Mouse (Mus musculus): ENCODE data around the gene Gm28035. TPM values are rescaled to one million over a fixed set of nuclear protein-coding genes. Genes with fewer than 3 reads are reported as not detected.

The Gm28035 gene
- total and polyA plus RNA-seq, 3 experiments, result 0.27 to 0.64 (median 0.36) TPM

DNA sequence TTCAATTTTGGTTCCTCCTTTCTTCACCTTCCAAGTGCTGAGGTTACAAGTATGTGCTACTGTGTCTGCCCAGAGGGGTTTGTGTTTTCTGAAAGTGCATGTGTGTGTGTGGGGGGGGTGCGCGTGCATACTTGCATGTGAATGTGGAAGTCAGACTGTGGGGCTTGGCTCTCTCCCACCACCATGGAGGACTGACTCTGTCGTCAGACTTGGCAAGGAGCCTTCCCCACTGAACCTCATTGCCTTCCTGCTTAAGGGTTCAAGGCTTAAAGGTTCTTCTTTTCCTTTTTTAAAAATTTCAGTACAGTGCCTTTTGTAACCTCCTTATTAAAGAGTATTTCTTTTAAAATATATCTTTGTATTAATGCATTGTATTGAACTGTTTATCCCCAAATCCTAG, 88.4 kb downstream of the Gm28035 start:
- dilution Hi-C loops (cut with MboI; ENCODE audit: extremely low pct_ligation_motif_present, extremely low pct_unique_long_range_greater_than_20kb, low sequenced_read_pairs), result no loop called here
- in situ Hi-C loops (cut with MboI; ENCODE audit: low pct_ligation_motif_present, low pct_unique_long_range_greater_than_20kb, low sequenced_read_pairs), result no loop called here

More for the DNA sequence above, 88.4 kb downstream of the Gm28035 start:
- no peak overlapping the region for H3K4me2 ChIP-seq (ENCODE audit: insufficient read depth, low read depth, poor library complexity, severe bottlenecking)
- H3K27me3 ChIP-seq (replicated peaks), result no peaks in the 10 kb centered on the region
- H3K4me1 ChIP-seq (ENCODE audit: control insufficient read depth in 1 of 2, insufficient read depth in 2 of 2), result no peaks in the 10 kb centered on the region
- no peak for DNase-seq (ENCODE audit: extremely low read depth)
- no peak overlapping the region for H3K4me3 ChIP-seq (replicated peaks in 1 of 3; ENCODE audit: low read depth in 2 of 3, low read length in 2 of 3, poor library complexity in 1 of 3)
- H3K27ac ChIP-seq (ENCODE audit: insufficient read depth, low read depth), result no peak overlapping the region
- TF ChIP-seq TBP (conservative IDR thresholded peaks at IDR 0.05; ENCODE audit: low read depth, low read length) (no peak), USF2 (conservative IDR thresholded peaks at IDR 0.05; ENCODE audit: low read depth, low read length) (no peak), NRF1 (IDR thresholded peaks at IDR 0.05; ENCODE audit: low read depth, low read length) (no peak), UBTF (IDR thresholded peaks at IDR 0.05; ENCODE audit: low read depth, low read length) (no peak), TCF12 (IDR thresholded peaks at IDR 0.05; ENCODE audit: low read depth, low read length) (no peak), PAX5 (IDR thresholded peaks at IDR 0.05; ENCODE audit: low read length) (no peak), JUND (conservative IDR thresholded peaks at IDR 0.05; ENCODE audit: low read depth, low read length) (no peak), KAT2A (IDR thresholded peaks at IDR 0.05; ENCODE audit: insufficient replicate concordance, low read length) (no peak), MEF2A (IDR thresholded peaks at IDR 0.05; ENCODE audit: borderline replicate concordance, low read depth, low read length) (no peak), CHD1 (IDR thresholded peaks at IDR 0.05; ENCODE audit: low read depth, low read length) (no peak), JUN (IDR thresholded peaks at IDR 0.05; ENCODE audit: insufficient read depth, low read depth, low read length) (no peak), MAX (IDR thresholded peaks at IDR 0.05; ENCODE audit: low read length) (no peak), CTCF (conservative IDR thresholded peaks at IDR 0.05 in 1 of 2, IDR thresholded peaks at IDR 0.05 in 1 of 2; ENCODE audit: low read depth in 2 of 2, low read length in 2 of 2) (no peak), ZKSCAN1 (IDR thresholded peaks at IDR 0.05; ENCODE audit: borderline replicate concordance, low read depth, low read length) (no peak)
- no peaks in the 10 kb centered on the region for H3K9me3 ChIP-seq (replicated peaks; ENCODE audit: low read length)
- no peak overlapping the region for H3K9ac ChIP-seq (ENCODE audit: insufficient read depth, low read depth)
- H3K36me3 ChIP-seq (replicated peaks in 1 of 2; ENCODE audit: control insufficient read depth in 1 of 2, insufficient read depth in 1 of 2, low read length in 1 of 2), result peaks cover 69 to 97% of the 10 kb centered on the region in 2 experiments
- no peaks in the 10 kb centered on the region for H3K79me2 ChIP-seq (replicated peaks; ENCODE audit: control insufficient read depth, extremely low read depth, insufficient read depth, poor library complexity, severe bottlenecking)

Other genes with a start within 250 kb of the Gm28035 start
- 23.2 and 26.5 TPM in 2 replicates for gene Wdr34, start 191.7 kb upstream of the Gm28035 start, total RNA-seq (2012; rRNA removed)
- 21.4 and 24.7 TPM in 2 replicates for gene Wdr34, start 191.7 kb upstream of the Gm28035 start, total RNA-seq (2014; rRNA removed)
- 28.0 and 28.6 TPM in 2 replicates for gene Wdr34, start 191.7 kb upstream of the Gm28035 start, polyA plus RNA-seq (2012; ENCODE audit: insufficient read length, low read depth)
- 515 and 844 TPM in 2 replicates for gene Set, start 183.2 kb upstream of the Gm28035 start, total RNA-seq (2012; rRNA removed)
- gene Set, start 183.2 kb upstream of the Gm28035 start, total RNA-seq (2014; rRNA removed), result 1,049 and 1,142 TPM in 2 replicates
- gene Set, start 183.2 kb upstream of the Gm28035 start, polyA plus RNA-seq (2012; ENCODE audit: insufficient read length, low read depth), result 902 and 991 TPM in 2 replicates
- gene Pkn3, start 162.9 kb upstream of the Gm28035 start, total RNA-seq (2012; rRNA removed), result 5.2 and 8.3 TPM in 2 replicates
- 4.7 and 5.0 TPM in 2 replicates for gene Pkn3, start 162.9 kb upstream of the Gm28035 start, total RNA-seq (2014; rRNA removed)
- gene Pkn3, start 162.9 kb upstream of the Gm28035 start, polyA plus RNA-seq (2012; ENCODE audit: insufficient read length, low read depth), result 6.7 and 7.1 TPM in 2 replicates
- 33.7 and 36.5 TPM in 2 replicates for gene Zdhhc12, start 146.9 kb upstream of the Gm28035 start, total RNA-seq (2012; rRNA removed)
- 15.3 and 15.6 TPM in 2 replicates for gene Zdhhc12, start 146.9 kb upstream of the Gm28035 start, total RNA-seq (2014; rRNA removed)
- gene Zdhhc12, start 146.9 kb upstream of the Gm28035 start, polyA plus RNA-seq (2012; ENCODE audit: insufficient read length, low read depth), result 34.7 and 42.8 TPM in 2 replicates
- gene Zer1, start 116.0 kb upstream of the Gm28035 start, total RNA-seq (2012; rRNA removed), result 9.5 and 13.4 TPM in 2 replicates
- gene Zer1, start 116.0 kb upstream of the Gm28035 start, total RNA-seq (2014; rRNA removed), result 4.8 and 5.5 TPM in 2 replicates
- 13.3 and 15.0 TPM in 2 replicates for gene Zer1, start 116.0 kb upstream of the Gm28035 start, polyA plus RNA-seq (2012; ENCODE audit: insufficient read length, low read depth)
- gene Tbc1d13, start 106.8 kb upstream of the Gm28035 start, total RNA-seq (2012; rRNA removed), result 32.1 and 35.1 TPM in 2 replicates
- 21.4 and 25.9 TPM in 2 replicates for gene Tbc1d13, start 106.8 kb upstream of the Gm28035 start, total RNA-seq (2014; rRNA removed)
- gene Tbc1d13, start 106.8 kb upstream of the Gm28035 start, polyA plus RNA-seq (2012; ENCODE audit: insufficient read length, low read depth), result 36.1 and 36.8 TPM in 2 replicates
- 9.2 and 9.7 TPM in 2 replicates for gene Endog, start 69.1 kb upstream of the Gm28035 start, total RNA-seq (2012; rRNA removed)
- gene Endog, start 69.1 kb upstream of the Gm28035 start, total RNA-seq (2014; rRNA removed), result 0.23 TPM in 1 of 2 replicates, not detected in the other
- gene Endog, start 69.1 kb upstream of the Gm28035 start, polyA plus RNA-seq (2012; ENCODE audit: insufficient read length, low read depth), result not detected in 2 replicates
- gene Spout1, start 62.1 kb upstream of the Gm28035 start, total RNA-seq (2012; rRNA removed), result 49.2 and 56.7 TPM in 2 replicates
- 34.8 and 38.4 TPM in 2 replicates for gene Spout1, start 62.1 kb upstream of the Gm28035 start, total RNA-seq (2014; rRNA removed)
- gene Spout1, start 62.1 kb upstream of the Gm28035 start, polyA plus RNA-seq (2012; ENCODE audit: insufficient read length, low read depth), result 62.3 and 63.7 TPM in 2 replicates
- 5.3 and 7.0 TPM in 2 replicates for gene Kyat1, start 34.7 kb upstream of the Gm28035 start, total RNA-seq (2012; rRNA removed)
- 5.0 and 5.5 TPM in 2 replicates for gene Kyat1, start 34.7 kb upstream of the Gm28035 start, total RNA-seq (2014; rRNA removed)
- 5.2 and 5.4 TPM in 2 replicates for gene Kyat1, start 34.7 kb upstream of the Gm28035 start, polyA plus RNA-seq (2012; ENCODE audit: insufficient read length, low read depth)
- gene Lrrc8a, start 2.9 kb upstream of the Gm28035 start, total RNA-seq (2012; rRNA removed), result 2.8 and 3.1 TPM in 2 replicates
- 1.1 and 1.8 TPM in 2 replicates for gene Lrrc8a, start 2.9 kb upstream of the Gm28035 start, total RNA-seq (2014; rRNA removed)
- gene Lrrc8a, start 2.9 kb upstream of the Gm28035 start, polyA plus RNA-seq (2012; ENCODE audit: insufficient read length, low read depth), result 1.2 and 1.4 TPM in 2 replicates
- gene Phyhd1, start 25.6 kb downstream of the Gm28035 start, total RNA-seq (2012; rRNA removed), result 3.1 and 8.9 TPM in 2 replicates
- gene Phyhd1, start 25.6 kb downstream of the Gm28035 start, total RNA-seq (2014; rRNA removed), result 5.7 and 7.1 TPM in 2 replicates
- gene Phyhd1, start 25.6 kb downstream of the Gm28035 start, polyA plus RNA-seq (2012; ENCODE audit: insufficient read length, low read depth), result 9.7 and 11.5 TPM in 2 replicates
- gene Gm28038, start 40.5 kb downstream of the Gm28035 start, total RNA-seq (2012; rRNA removed), result not detected in 2 replicates
- gene Gm28038, start 40.5 kb downstream of the Gm28035 start, total RNA-seq (2014; rRNA removed), result not detected in 2 replicates
- 7.4 TPM in 1 of 2 replicates, not detected in the other for gene Gm28038, start 40.5 kb downstream of the Gm28035 start, polyA plus RNA-seq (2012; ENCODE audit: insufficient read length, low read depth)
- gene Dolk, start 45.8 kb downstream of the Gm28035 start, total RNA-seq (2012; rRNA removed), result 17.4 and 18.1 TPM in 2 replicates
- 11.1 and 11.6 TPM in 2 replicates for gene Dolk, start 45.8 kb downstream of the Gm28035 start, total RNA-seq (2014; rRNA removed)
- gene Dolk, start 45.8 kb downstream of the Gm28035 start, polyA plus RNA-seq (2012; ENCODE audit: insufficient read length, low read depth), result 10.8 and 11.8 TPM in 2 replicates
- 40.2 and 47.6 TPM in 2 replicates for gene Nup188, start 45.8 kb downstream of the Gm28035 start, total RNA-seq (2012; rRNA removed)
- 19.7 and 20.9 TPM in 2 replicates for gene Nup188, start 45.8 kb downstream of the Gm28035 start, total RNA-seq (2014; rRNA removed)
- gene Nup188, start 45.8 kb downstream of the Gm28035 start, polyA plus RNA-seq (2012; ENCODE audit: insufficient read length, low read depth), result 58.8 and 61.2 TPM in 2 replicates
- 42.6 and 47.8 TPM in 2 replicates for gene Sh3glb2, start 118.8 kb downstream of the Gm28035 start, total RNA-seq (2012; rRNA removed)
- 27.2 and 34.0 TPM in 2 replicates for gene Sh3glb2, start 118.8 kb downstream of the Gm28035 start, total RNA-seq (2014; rRNA removed)
- gene Sh3glb2, start 118.8 kb downstream of the Gm28035 start, polyA plus RNA-seq (2012; ENCODE audit: insufficient read length, low read depth), result 38.9 and 39.3 TPM in 2 replicates
- 11.2 and 15.0 TPM in 2 replicates for gene Miga2, start 123.7 kb downstream of the Gm28035 start, total RNA-seq (2012; rRNA removed)
- gene Miga2, start 123.7 kb downstream of the Gm28035 start, total RNA-seq (2014; rRNA removed), result 9.1 and 9.2 TPM in 2 replicates
- gene Miga2, start 123.7 kb downstream of the Gm28035 start, polyA plus RNA-seq (2012; ENCODE audit: insufficient read length, low read depth), result 7.4 and 9.4 TPM in 2 replicates
- 19.2 and 22.8 TPM in 2 replicates for gene Dolpp1, start 151.7 kb downstream of the Gm28035 start, total RNA-seq (2012; rRNA removed)
- gene Dolpp1, start 151.7 kb downstream of the Gm28035 start, total RNA-seq (2014; rRNA removed), result 15.0 and 22.3 TPM in 2 replicates
- gene Dolpp1, start 151.7 kb downstream of the Gm28035 start, polyA plus RNA-seq (2012; ENCODE audit: insufficient read length, low read depth), result 17.9 and 19.1 TPM in 2 replicates
- 3.6 and 4.5 TPM in 2 replicates for gene Crat, start 175.2 kb downstream of the Gm28035 start, total RNA-seq (2012; rRNA removed)
- gene Crat, start 175.2 kb downstream of the Gm28035 start, total RNA-seq (2014; rRNA removed), result 1.3 and 1.7 TPM in 2 replicates
- 2.8 and 4.2 TPM in 2 replicates for gene Crat, start 175.2 kb downstream of the Gm28035 start, polyA plus RNA-seq (2012; ENCODE audit: insufficient read length, low read depth)
- 111 and 120 TPM in 2 replicates for gene Ptpa, start 175.5 kb downstream of the Gm28035 start, total RNA-seq (2012; rRNA removed)
- 117 and 122 TPM in 2 replicates for gene Ptpa, start 175.5 kb downstream of the Gm28035 start, total RNA-seq (2014; rRNA removed)
- gene Ptpa, start 175.5 kb downstream of the Gm28035 start, polyA plus RNA-seq (2012; ENCODE audit: insufficient read length, low read depth), result 190 and 194 TPM in 2 replicates
- 0.98 and 1.1 TPM in 2 replicates for gene Ier5l, start 233.7 kb downstream of the Gm28035 start, total RNA-seq (2012; rRNA removed)
- gene Ier5l, start 233.7 kb downstream of the Gm28035 start, total RNA-seq (2014; rRNA removed), result 0.22 and 0.51 TPM in 2 replicates
- 0.31 and 0.33 TPM in 2 replicates for gene Ier5l, start 233.7 kb downstream of the Gm28035 start, polyA plus RNA-seq (2012; ENCODE audit: insufficient read length, low read depth)